ENCODE assay signal across 2 mouse cellular contexts in the genomic region with DNA sequence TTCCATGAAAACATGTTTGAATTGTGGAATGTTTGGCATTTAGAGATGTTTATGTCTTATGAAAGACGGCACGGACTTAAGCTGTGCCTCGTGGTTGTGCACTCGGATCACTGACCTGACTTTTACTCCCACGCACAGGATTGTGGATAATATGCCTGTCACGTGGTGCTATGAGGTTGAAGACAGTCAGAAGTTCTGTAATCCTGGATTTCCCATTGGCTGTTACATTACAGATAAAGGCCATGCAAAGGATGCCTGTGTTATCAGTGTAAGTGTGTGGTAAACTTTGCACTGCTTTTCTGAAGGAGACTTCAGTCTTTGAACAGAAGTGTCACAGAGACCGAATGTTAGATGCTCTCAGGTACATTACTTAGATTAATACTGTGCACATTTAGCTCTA.
TF ChIP-seq lines count a peak whose summit lies in the region.

No protein-coding gene starts in this region.

TF ChIP-seq in C2C12, 6 proteins besides CTCF, POLR2A, EP300 and RAD21:
- TF ChIP-seq USF1 (IDR thresholded peaks at IDR 0.05; ENCODE audit: low read depth) (peak; percentile 3), FOSL1 (IDR thresholded peaks at IDR 0.05; ENCODE audit: insufficient read depth, low read length, poor library complexity, severe bottlenecking) (no peak)

TF ChIP-seq in MEL, 35 proteins besides CTCF, POLR2A, EP300 and RAD21:
- TF ChIP-seq BHLHE40 (IDR thresholded peaks at IDR 0.05; ENCODE audit: borderline replicate concordance, low read depth, low read length) (no peak), ZMIZ1 (IDR thresholded peaks at IDR 0.05; ENCODE audit: low read depth, low read length) (no peak), NRF1 (IDR thresholded peaks at IDR 0.05; ENCODE audit: insufficient read depth, low read depth, low read length, poor library complexity, severe bottlenecking) (no peak), NELFE (IDR thresholded peaks at IDR 0.05; ENCODE audit: low read depth, low read length) (no peak), MXI1 (IDR thresholded peaks at IDR 0.05; ENCODE audit: low read depth, low read length) (no peak), ZNF384 (IDR thresholded peaks at IDR 0.05; ENCODE audit: low read depth, low read length) (no peak), TBP (IDR thresholded peaks at IDR 0.05; ENCODE audit: low read depth, low read length) (no peak), MAFK (IDR thresholded peaks at IDR 0.05; ENCODE audit: borderline replicate concordance, low read depth, low read length) (no peak), SIN3A (IDR thresholded peaks at IDR 0.05; ENCODE audit: low read length) (no peak), CHD2 (IDR thresholded peaks at IDR 0.05; ENCODE audit: low read length) (no peak), KAT2A (conservative IDR thresholded peaks at IDR 0.05; ENCODE audit: low read depth, low read length) (no peak), RCOR1 (IDR thresholded peaks at IDR 0.05; ENCODE audit: low read depth, low read length) (0 out of 2 replicates have a peak, but pooled peaks have one; percentile 21), CHD1 (IDR thresholded peaks at IDR 0.05; ENCODE audit: low read depth, low read length) (no peak), MAX (IDR thresholded peaks at IDR 0.05; ENCODE audit: low read length) (peak; percentile 55), GABPA (IDR thresholded peaks at IDR 0.05; ENCODE audit: low read depth, low read length) (no peak), ELF1 (IDR thresholded peaks at IDR 0.05; ENCODE audit: low read depth, low read length) (no peak), ZC3H11A (IDR thresholded peaks at IDR 0.05; ENCODE audit: low read depth, low read length) (no peak), TAL1 (IDR thresholded peaks at IDR 0.05; ENCODE audit: low read length) (no peak), MEF2A (IDR thresholded peaks at IDR 0.05; ENCODE audit: extremely low read depth, insufficient replicate concordance, low read depth, low read length, poor library complexity, severe bottlenecking) (no peak), MYC (IDR thresholded peaks at IDR 0.05; ENCODE audit: low read depth, low read length) (no peak), HCFC1 (IDR thresholded peaks at IDR 0.05; ENCODE audit: low read depth, low read length) (no peak), JUND (IDR thresholded peaks at IDR 0.05; ENCODE audit: low read depth, low read length) (no peak), ZKSCAN1 (IDR thresholded peaks at IDR 0.05; ENCODE audit: low read depth, low read length) (no peak), GATA1 (IDR thresholded peaks at IDR 0.05; ENCODE audit: low read depth, low read length) (peak; percentile 65), POLR2AphosphoS5 (IDR thresholded peaks at IDR 0.05; ENCODE audit: borderline replicate concordance, low read depth, low read length) (no peak), UBTF (IDR thresholded peaks at IDR 0.05; ENCODE audit: borderline replicate concordance, insufficient read depth, low read depth, low read length) (no peak), USF1 (IDR thresholded peaks at IDR 0.05; ENCODE audit: low read depth, low read length) (peak; percentile 85), USF2 (IDR thresholded peaks at IDR 0.05; ENCODE audit: borderline replicate concordance in 1 of 2, insufficient read depth in 1 of 2, low read depth in 1 of 2, low read length in 2 of 2) (peak in 1 of 2 experiments; percentile 33; a peak in 1 of 4 replicates), MYB (IDR thresholded peaks at IDR 0.05; ENCODE audit: low read depth, low read length) (no peak)
